Mouse (Mus musculus): ENCODE data around the gene Lrrc73.

The Lrrc73 gene

GRCm38 (mm10) chr17:46262201-46262694 lies 8.9 kb downstream of the Lrrc73 start:
- DNase-seq (ENCODE audit: low spot score) = no peak

- DNase-seq (ENCODE audit: low spot score) = no peak
These were observed 12.2 kb downstream of the Lrrc73 start for GRCm38 (mm10) chr17:46265502-46265901.

GRCm38 (mm10) chr17:46265918-46266618 lies 12.7 kb downstream of the Lrrc73 start:
- DNase-seq (ENCODE audit: low spot score) = peak; percentile 81

GRCm38 (mm10) chr17:46266986-46267385 lies 13.7 kb downstream of the Lrrc73 start:
- no peak for DNase-seq (ENCODE audit: low spot score)

- DNase-seq (ENCODE audit: low spot score) = no peak
These were observed 14.2 kb downstream of the Lrrc73 start for GRCm38 (mm10) chr17:46267511-46267910.

- DNase-seq (ENCODE audit: low spot score) = no peak
These were observed 14.8 kb downstream of the Lrrc73 start for GRCm38 (mm10) chr17:46268026-46268720.

GRCm38 (mm10) chr17:46269771-46270534 lies 16.6 kb downstream of the Lrrc73 start:
- DNase-seq (ENCODE audit: low spot score) = no peak

GRCm38 (mm10) chr17:46272058-46272457 lies 18.7 kb downstream of the Lrrc73 start:
- DNase-seq (ENCODE audit: low spot score) = no peak

GRCm38 (mm10) chr17:46272675-46273074 lies 19.3 kb downstream of the Lrrc73 start:
- no peak for DNase-seq (ENCODE audit: low spot score)

GRCm38 (mm10) chr17:46273803-46274236 lies 20.5 kb downstream of the Lrrc73 start:
- DNase-seq (ENCODE audit: low spot score) = no peak

- DNase-seq (ENCODE audit: low spot score) = no peak
These were observed 21.1 kb downstream of the Lrrc73 start for GRCm38 (mm10) chr17:46274465-46274864.

GRCm38 (mm10) chr17:46275034-46275433 lies 21.7 kb downstream of the Lrrc73 start:
- no peak for DNase-seq (ENCODE audit: low spot score)

GRCm38 (mm10) chr17:46275506-46275905 lies 22.2 kb downstream of the Lrrc73 start:
- DNase-seq (ENCODE audit: low spot score) = no peak

- DNase-seq (ENCODE audit: low spot score) = peak; percentile 39
These were observed 24.3 kb downstream of the Lrrc73 start for GRCm38 (mm10) chr17:46277586-46277985.

- DNase-seq (ENCODE audit: low spot score) = no peak
These were observed 24.9 kb downstream of the Lrrc73 start for GRCm38 (mm10) chr17:46278011-46278765.

GRCm38 (mm10) chr17:46282483-46283123 lies 29.3 kb downstream of the Lrrc73 start, which contains the start of gene Tjap1:
TSS of gene Tjap1 (minus strand) at chr17:46283026.
- DNase-seq (ENCODE audit: low spot score) = peak; percentile 93

- no peak for DNase-seq (ENCODE audit: low spot score)
These were observed 29.8 kb downstream of the Lrrc73 start for GRCm38 (mm10) chr17:46283140-46283539.

GRCm38 (mm10) chr17:46283911-46284310 lies 30.6 kb downstream of the Lrrc73 start:
- no peak for DNase-seq (ENCODE audit: low spot score)

- DNase-seq (ENCODE audit: low spot score) = peak; percentile 36
These were observed 31.3 kb downstream of the Lrrc73 start for GRCm38 (mm10) chr17:46284653-46285052.

- no peak for DNase-seq (ENCODE audit: low spot score)
These were observed 32.1 kb downstream of the Lrrc73 start for GRCm38 (mm10) chr17:46285407-46285806.

- peak; percentile 55 for DNase-seq (ENCODE audit: low spot score)
These were observed 34.4 kb downstream of the Lrrc73 start for GRCm38 (mm10) chr17:46287678-46288095.
